ENCODE assay signal across 9 mouse cellular contexts in genomic region chr3:69756499-69756898, GRCm38 (mm10). TPM values are rescaled to one million over a fixed set of nuclear protein-coding genes. Genes with fewer than 3 reads are reported as not detected.
A peak's percentile ranks its signal among the peaks of the same experiment; 100 is the strongest.
DNase-seq lines count a peak whose midpoint lies in the region; ATAC-seq and TF ChIP-seq lines count a peak whose summit lies in the region.
"Had no signal": no experiment of that assay in that cellular context is flagged by ENCODE, and none has a peak within 500 bp of the region (broad histone marks: within the 10 kb centered on the region; RNA-seq: fewer than 3 reads in every experiment).

No protein-coding gene starts in this region.

- no peaks in the 10 kb centered on the region for H3K27me3 ChIP-seq in heart, embryonic 10.5 days (ENCODE audit: insufficient read depth, poor library complexity, severe bottlenecking)
- no peaks in the 10 kb centered on the region for H3K27me3 ChIP-seq in lung, postnatal 0 days (replicated peaks; ENCODE audit: insufficient read depth, low read length)
- H3K27me3 ChIP-seq: limb, embryonic 12.5 days had no signal

- ATAC-seq in lung, postnatal 0 days: peak; percentile 46; the same call in 1 of the 2 replicates

- H3K4me1 ChIP-seq in heart, embryonic 10.5 days: no peaks in the 10 kb centered on the region
- no peaks in the 10 kb centered on the region for H3K4me1 ChIP-seq in lung, postnatal 0 days (ENCODE audit: insufficient read depth, low read depth, low read length)
- H3K4me1 ChIP-seq: limb, embryonic 12.5 days had no signal

- H3K9ac ChIP-seq in lung, postnatal 0 days (replicated peaks; ENCODE audit: low read depth): no peak overlapping the region
- H3K9ac ChIP-seq: limb, embryonic 12.5 days had no signal

- H3K4me2 ChIP-seq in lung, postnatal 0 days (replicated peaks; ENCODE audit: low read depth, low read length): no peak overlapping the region
- H3K4me2 ChIP-seq: limb, embryonic 12.5 days had no signal

- TF ChIP-seq CTCF in lung, postnatal 0 days (IDR thresholded peaks at IDR 0.05): peak; percentile 91

- 31% methylated on average over 7 of the region's 7 CpGs for WGBS in heart, embryonic 10.5 days
- 22% methylated on average over 7 of the region's 7 CpGs for WGBS in lung, postnatal 0 days

- H3K4me3 ChIP-seq in heart, embryonic 10.5 days: no peak overlapping the region
- no peak overlapping the region for H3K4me3 ChIP-seq in lung, postnatal 0 days (ENCODE audit: low read depth, low read length)
- H3K4me3 ChIP-seq: limb, embryonic 12.5 days had no signal

- H3K36me3 ChIP-seq in heart, embryonic 10.5 days: peaks cover 41% of the 10 kb centered on the region
- 0 out of 2 replicates have a peak, but pooled peaks cover 4% of the 10 kb centered on the region for H3K36me3 ChIP-seq in lung, postnatal 0 days (ENCODE audit: insufficient read depth, low read length)

- no peak overlapping the region for H3K27ac ChIP-seq in heart, embryonic 10.5 days
- no peak overlapping the region for H3K27ac ChIP-seq in lung, postnatal 0 days (ENCODE audit: low read length)
- H3K27ac ChIP-seq: limb, embryonic 12.5 days had no signal

- peak; percentile 89 for DNase-seq in heart, adult 11 months
- DNase-seq in heart, embryonic 10.5 days (ENCODE audit: low spot score): no peak
- DNase-seq in adrenal gland, postnatal 25 days: peak; percentile 21
- DNase-seq in embryo, embryonic 9.5 days (ENCODE audit: extremely low spot score): peak; percentile 54
- peak; percentile 66 for DNase-seq in heart, postnatal 4 days
- DNase-seq in layer of hippocampus, adult 11-12 months (ENCODE audit: low spot score): peak; percentile 83
- DNase-seq in lung, postnatal 0 days (ENCODE audit: low spot score): peak; percentile 89
- DNase-seq in retina, embryonic 14.5 days (ENCODE audit: low spot score): peak; percentile 94

- no peaks in the 10 kb centered on the region for H3K9me3 ChIP-seq in heart, embryonic 10.5 days
- H3K9me3 ChIP-seq in lung, postnatal 0 days (ENCODE audit: low read length): no peaks in the 10 kb centered on the region
- H3K9me3 ChIP-seq: limb, embryonic 12.5 days had no signal

- peak; percentile 9; the same call in 1 of the 2 replicates for TF ChIP-seq EP300 in lung, postnatal 0 days (IDR thresholded peaks at IDR 0.05)

RNA-seq across cellular contexts. Expression of gene Nmd3, which starts 34.7 kb away (rescaled TPM):
- 139 and 149 TPM in 2 replicates for polyA plus RNA-seq in heart, embryonic 10.5 days (2016; fragmentation: Nextera tagmentation; extraction: Ambion mirVana)
- 85.5 and 91.4 TPM in 2 replicates for total RNA-seq in adrenal gland, postnatal 25 days (2021)
- total RNA-seq in heart, postnatal 4 days (2021): 10 to 100 TPM; 65.3 to 67.8 TPM
- 69.4 and 70.9 TPM in 2 replicates for polyA plus RNA-seq in lung, postnatal 0 days (2015; fragmentation: Nextera tagmentation; extraction: Ambion mirVana)
